Mouse (Mus musculus) liver, postnatal 0 days (tissue): ENCODE measurements around the gene Traf3.

Experiments used
- CTCF ChIP-seq: sonication (generic); IDR thresholded peaks from 2 replicates; pipeline ENCODE4 v1.5.1; 2016; ENCODE audit warnings: antibody characterized with exemption, low read depth
- EP300 ChIP-seq: IDR thresholded peaks from 2 replicates; pipeline ENCODE4 v1.6.1; 2016; ENCODE audit warnings: antibody characterized with exemption, low read depth, mild to moderate bottlenecking

DNA sequence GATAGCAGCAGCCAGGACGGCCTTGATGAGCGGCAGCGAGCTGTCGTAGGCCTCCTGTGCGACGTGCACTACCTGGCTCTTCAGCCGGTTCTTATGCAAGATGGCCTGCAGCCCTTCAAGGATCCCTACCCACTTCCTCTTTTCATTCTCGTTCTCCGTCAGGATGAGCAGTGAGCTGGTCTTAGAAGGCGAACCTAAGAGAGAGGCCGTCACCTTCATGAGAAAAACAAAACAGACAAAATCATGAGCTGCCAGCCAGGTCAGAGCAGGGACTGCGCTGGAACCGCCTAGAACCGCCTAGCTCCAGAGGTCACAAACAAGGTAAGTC, 135.8 kb downstream of the Traf3 start:
- no peak for TF ChIP-seq EP300
- no peak for TF ChIP-seq CTCF
